8 mouse cellular contexts compared by ENCODE assay signal in genomic region chr7:19523757-19524419, GRCm38 (mm10). TPM values are rescaled to one million over a fixed set of nuclear protein-coding genes. Genes with fewer than 3 reads are reported as not detected.
DNase-seq lines count a peak whose midpoint lies in the region; ATAC-seq and TF ChIP-seq lines count a peak whose summit lies in the region.

No protein-coding gene starts in this region.

- H3K4me3 ChIP-seq in E14TG2a.4 (replicated peaks; ENCODE audit: low read length) = peak overlapping the region; percentile 66
- H3K4me3 ChIP-seq in forebrain, embryonic 15.5 days = peak overlapping the region; percentile 45
- H3K4me3 ChIP-seq in lung, embryonic 16.5 days (ENCODE audit: low read length) = peak overlapping the region; percentile 44
- H3K4me3 ChIP-seq in olfactory bulb, adult 2 months (ENCODE audit: insufficient read depth, low read depth, low read length) = peak overlapping the region; percentile 42

- under 1% methylated on average over 64 of the region's 64 CpGs for WGBS in forebrain, embryonic 15.5 days
- under 1% methylated on average over 63 of the region's 64 CpGs for WGBS in lung, embryonic 16.5 days
- WGBS in olfactory bulb, adult 2 months = under 1% methylated on average over 64 of the region's 64 CpGs

- H3K4me1 ChIP-seq in E14TG2a.4 (replicated peaks; ENCODE audit: low read depth, low read length) = peaks cover 32% of the 10 kb centered on the region
- peaks cover 20% of the 10 kb centered on the region for H3K4me1 ChIP-seq in forebrain, embryonic 15.5 days
- peaks cover 22% of the 10 kb centered on the region for H3K4me1 ChIP-seq in lung, embryonic 16.5 days (replicated peaks; ENCODE audit: control insufficient read depth, insufficient read depth, low read length)
- peaks cover 26% of the 10 kb centered on the region for H3K4me1 ChIP-seq in olfactory bulb, adult 2 months (ENCODE audit: control insufficient read depth, insufficient read depth, low read length)

- TF ChIP-seq POLR2A in olfactory bulb, adult 2 months (IDR thresholded peaks at IDR 0.05; ENCODE audit: insufficient read depth, low read depth, low read length) = no peak

- DNase-seq in adrenal gland, adult 2 months = peak; percentile 62
- DNase-seq in layer of hippocampus, postnatal 25 days (ENCODE audit: extremely low spot score in 1 of 2, low spot score in 1 of 2) = peak; percentile 68
- no peak for DNase-seq in MN1 (ENCODE audit: low spot score)

- no peak for TF ChIP-seq CTCF in E14TG2a.4 (conservative IDR thresholded peaks at IDR 0.05; ENCODE audit: low read length)
- peak; percentile 44; the same call in 1 of the 2 replicates for TF ChIP-seq CTCF in olfactory bulb, adult 2 months (IDR thresholded peaks at IDR 0.05; ENCODE audit: insufficient read depth, low read depth, low read length)

- H3K9ac ChIP-seq in forebrain, embryonic 15.5 days (replicated peaks) = peak overlapping the region; percentile 51
- H3K9ac ChIP-seq in lung, embryonic 16.5 days (ENCODE audit: low read length) = peak overlapping the region; percentile 51

- no peak overlapping the region for H3K27ac ChIP-seq in forebrain, embryonic 15.5 days (replicated peaks)
- H3K27ac ChIP-seq in lung, embryonic 16.5 days (ENCODE audit: low read length) = no peak overlapping the region
- no peak overlapping the region for H3K27ac ChIP-seq in olfactory bulb, adult 2 months (ENCODE audit: insufficient read depth, low read depth, low read length)

- peaks cover under 1% of the 10 kb centered on the region; the same call in 1 of the 2 replicates for H3K36me3 ChIP-seq in E14TG2a.4 (ENCODE audit: insufficient read depth, low read length)
- no peaks in the 10 kb centered on the region; the same call in 1 of the 2 replicates for H3K36me3 ChIP-seq in forebrain, embryonic 15.5 days
- H3K36me3 ChIP-seq in lung, embryonic 16.5 days (ENCODE audit: control insufficient read depth, insufficient read depth, low read length) = no peaks in the 10 kb centered on the region

- peak; percentile 78 for ATAC-seq in forebrain, embryonic 15.5 days (replicated peaks)
- ATAC-seq in hematopoietic stem cell, adult 5-6 weeks (replicated peaks in 1 of 2; ENCODE audit: insufficient read depth in 1 of 2, low FRiP score in 2 of 2, low TSS enrichment in 1 of 2, low read depth in 1 of 2, poor library complexity in 2 of 2, severe bottlenecking in 2 of 2) = peak; percentile 22 to 43; a peak in 2 of 4 replicates
- ATAC-seq in lung, embryonic 16.5 days (ENCODE audit: low read depth) = peak; percentile 57

- peak overlapping the region; percentile 93 for H3K4me2 ChIP-seq in forebrain, embryonic 15.5 days (replicated peaks)
- H3K4me2 ChIP-seq in lung, embryonic 16.5 days (ENCODE audit: low read depth, low read length) = peak overlapping the region; percentile 68

- no peaks in the 10 kb centered on the region for H3K9me3 ChIP-seq in E14TG2a.4 (ENCODE audit: low read length)
- no peaks in the 10 kb centered on the region for H3K9me3 ChIP-seq in forebrain, embryonic 15.5 days
- no peaks in the 10 kb centered on the region for H3K9me3 ChIP-seq in lung, embryonic 16.5 days (ENCODE audit: control insufficient read depth, low read length)

- H3K27me3 ChIP-seq in E14TG2a.4 (ENCODE audit: insufficient read depth, low read length) = peaks cover 75% of the 10 kb centered on the region
- peaks cover 62% of the 10 kb centered on the region for H3K27me3 ChIP-seq in forebrain, embryonic 15.5 days
- H3K27me3 ChIP-seq in lung, embryonic 16.5 days (ENCODE audit: control insufficient read depth, insufficient read depth, low read depth, low read length) = peaks cover 65% of the 10 kb centered on the region

RNA-seq across cellular contexts. Expression of gene Nkpd1, which starts 6.2 kb away (rescaled TPM):
- under 1 TPM in 1 of 2 experiments, not detected in 1; 0.14 TPM for total RNA-seq in adrenal gland, adult 2 months (2021)
- polyA plus RNA-seq in adrenal gland, adult 2 months (2012; rRNA removed) = 0.38 and 0.64 TPM in 2 replicates
- 0.66 and 0.75 TPM in 2 replicates for polyA plus RNA-seq in forebrain, embryonic 15.5 days (2015; fragmentation: Nextera tagmentation; extraction: Ambion mirVana)
- total RNA-seq in hematopoietic stem cell, adult 5-6 weeks (2017) = 0.44 TPM in 1 of 2 replicates, not detected in the other
- under 1 TPM; 0.49 to 0.66 TPM for total RNA-seq in layer of hippocampus, postnatal 25 days (2021)
- polyA plus RNA-seq in lung, embryonic 16.5 days (2015; fragmentation: Nextera tagmentation; extraction: Ambion mirVana) = 0.16 TPM in 1 of 2 replicates, not detected in the other
- polyA plus RNA-seq in olfactory bulb, adult 2 months (2012; ENCODE audit: insufficient read depth, insufficient read length, low replicate concordance, missing spikeins) = not detected in 2 replicates

RNA-seq across cellular contexts. Expression of gene Trappc6a, which starts 15.7 kb away (rescaled TPM):
- total RNA-seq in adrenal gland, adult 2 months (2021) = 10 to 100 TPM; 70.2 to 81.4 TPM
- 253 and 254 TPM in 2 replicates for polyA plus RNA-seq in adrenal gland, adult 2 months (2012; rRNA removed)
- polyA plus RNA-seq in forebrain, embryonic 15.5 days (2015; fragmentation: Nextera tagmentation; extraction: Ambion mirVana) = 35.3 and 43.0 TPM in 2 replicates
- total RNA-seq in hematopoietic stem cell, adult 5-6 weeks (2017) = 24.2 and 30.8 TPM in 2 replicates
- total RNA-seq in layer of hippocampus, postnatal 25 days (2021) = 10 to 100 TPM; 20.1 to 21.1 TPM
- 104 and 111 TPM in 2 replicates for polyA plus RNA-seq in lung, embryonic 16.5 days (2015; fragmentation: Nextera tagmentation; extraction: Ambion mirVana)
- not detected in 2 replicates for polyA plus RNA-seq in olfactory bulb, adult 2 months (2012; ENCODE audit: insufficient read depth, insufficient read length, low replicate concordance, missing spikeins)

RNA-seq across cellular contexts. Expression of gene Bloc1s3, which starts 15.7 kb away (rescaled TPM):
- total RNA-seq in adrenal gland, adult 2 months (2021) = 10 to 100 TPM in 1 of 2 experiments, 1 to 10 TPM in 1; 9.8 to 13.2 TPM
- polyA plus RNA-seq in adrenal gland, adult 2 months (2012; rRNA removed) = 31.9 and 37.2 TPM in 2 replicates
- polyA plus RNA-seq in forebrain, embryonic 15.5 days (2015; fragmentation: Nextera tagmentation; extraction: Ambion mirVana) = 4.9 and 5.4 TPM in 2 replicates
- 1.4 and 2.1 TPM in 2 replicates for total RNA-seq in hematopoietic stem cell, adult 5-6 weeks (2017)
- 1 to 10 TPM; 6.0 to 7.1 TPM for total RNA-seq in layer of hippocampus, postnatal 25 days (2021)
- 1.4 TPM in 2 replicates for polyA plus RNA-seq in lung, embryonic 16.5 days (2015; fragmentation: Nextera tagmentation; extraction: Ambion mirVana)
- polyA plus RNA-seq in olfactory bulb, adult 2 months (2012; ENCODE audit: insufficient read depth, insufficient read length, low replicate concordance, missing spikeins) = not detected in 2 replicates

RNA-seq across cellular contexts. Expression of gene Ppp1r37, which starts 39.0 kb away (rescaled TPM):
- total RNA-seq in adrenal gland, adult 2 months (2021) = 10 to 100 TPM; 68.3 to 70.8 TPM
- 159 and 163 TPM in 2 replicates for polyA plus RNA-seq in adrenal gland, adult 2 months (2012; rRNA removed)
- polyA plus RNA-seq in forebrain, embryonic 15.5 days (2015; fragmentation: Nextera tagmentation; extraction: Ambion mirVana) = 37.8 and 40.5 TPM in 2 replicates
- total RNA-seq in hematopoietic stem cell, adult 5-6 weeks (2017) = 12.2 and 16.3 TPM in 2 replicates
- 100 to 1,000 TPM; 103 to 112 TPM for total RNA-seq in layer of hippocampus, postnatal 25 days (2021)
- polyA plus RNA-seq in lung, embryonic 16.5 days (2015; fragmentation: Nextera tagmentation; extraction: Ambion mirVana) = 18.3 and 21.4 TPM in 2 replicates
- not detected in 2 replicates for polyA plus RNA-seq in olfactory bulb, adult 2 months (2012; ENCODE audit: insufficient read depth, insufficient read length, low replicate concordance, missing spikeins)

RNA-seq across cellular contexts. Expression of gene Zfp296, which starts 53.2 kb away (rescaled TPM):
- under 1 TPM; 0.69 to 0.98 TPM for total RNA-seq in adrenal gland, adult 2 months (2021)
- 3.1 and 3.4 TPM in 2 replicates for polyA plus RNA-seq in adrenal gland, adult 2 months (2012; rRNA removed)
- 0.19 and 0.57 TPM in 2 replicates for polyA plus RNA-seq in forebrain, embryonic 15.5 days (2015; fragmentation: Nextera tagmentation; extraction: Ambion mirVana)
- 5.3 and 5.9 TPM in 2 replicates for total RNA-seq in hematopoietic stem cell, adult 5-6 weeks (2017)
- 1 to 10 TPM in 1 of 2 experiments, under 1 TPM in 1; 0.30 to 1.0 TPM for total RNA-seq in layer of hippocampus, postnatal 25 days (2021)
- polyA plus RNA-seq in lung, embryonic 16.5 days (2015; fragmentation: Nextera tagmentation; extraction: Ambion mirVana) = 0.40 and 0.57 TPM in 2 replicates
- polyA plus RNA-seq in olfactory bulb, adult 2 months (2012; ENCODE audit: insufficient read depth, insufficient read length, low replicate concordance, missing spikeins) = not detected in 2 replicates

Comparison
In these comparisons a context has a peak if more than half of its experiments do, and no peak if none do; other contexts are left out.
1. RNA of gene Trappc6a, which starts 15.7 kb away (polyA plus RNA-seq): 253 to 254 TPM in adrenal gland, adult 2 months, 104 to 111 TPM in lung, embryonic 16.5 days and 35.3 to 43.0 TPM in forebrain, embryonic 15.5 days; not detected in olfactory bulb, adult 2 months; every median in the first group is over 10 times any median in the second.
2. Peak in every context shown above with its lines, with median percentiles within 50 percentile points of each other: H3K4me3 ChIP-seq and ATAC-seq.